Mouse (Mus musculus) forelimb bud, embryonic 11.5 days (tissue): ENCODE measurements at regions not wholly inside any gene's neighbourhood (a gene's known extent, or its start where the extent isn't known, plus 50 kb on each side); places are given as distances from the start of the nearest gene placed in this dataset.

Experiments used
- DNase-seq: peaks from one replicate; pipeline ENCODE4 v3.0.0-alpha.2; 2012; ENCODE audit warnings: low read depth, low spot score

DNA sequence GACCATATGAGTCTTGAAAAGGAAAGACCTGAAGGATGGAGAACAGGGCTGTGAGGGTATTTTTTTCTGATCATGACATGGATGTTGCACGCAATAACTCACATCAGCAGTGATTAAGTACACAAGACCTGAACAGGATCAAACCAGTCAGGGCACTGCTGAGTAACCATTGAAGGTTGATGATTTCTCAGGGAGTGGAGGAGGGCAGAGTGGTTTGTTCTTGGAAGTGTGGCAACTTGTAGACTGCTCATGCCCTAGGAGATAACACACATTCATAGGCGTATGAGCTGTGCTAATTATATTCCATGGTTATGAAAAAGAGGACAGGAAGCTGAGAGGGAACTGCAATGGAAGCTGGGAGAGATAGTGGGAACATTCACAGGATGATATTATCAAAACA, 88.8 kb upstream of the Gpc5 start:
- no peak for DNase-seq

DNA sequence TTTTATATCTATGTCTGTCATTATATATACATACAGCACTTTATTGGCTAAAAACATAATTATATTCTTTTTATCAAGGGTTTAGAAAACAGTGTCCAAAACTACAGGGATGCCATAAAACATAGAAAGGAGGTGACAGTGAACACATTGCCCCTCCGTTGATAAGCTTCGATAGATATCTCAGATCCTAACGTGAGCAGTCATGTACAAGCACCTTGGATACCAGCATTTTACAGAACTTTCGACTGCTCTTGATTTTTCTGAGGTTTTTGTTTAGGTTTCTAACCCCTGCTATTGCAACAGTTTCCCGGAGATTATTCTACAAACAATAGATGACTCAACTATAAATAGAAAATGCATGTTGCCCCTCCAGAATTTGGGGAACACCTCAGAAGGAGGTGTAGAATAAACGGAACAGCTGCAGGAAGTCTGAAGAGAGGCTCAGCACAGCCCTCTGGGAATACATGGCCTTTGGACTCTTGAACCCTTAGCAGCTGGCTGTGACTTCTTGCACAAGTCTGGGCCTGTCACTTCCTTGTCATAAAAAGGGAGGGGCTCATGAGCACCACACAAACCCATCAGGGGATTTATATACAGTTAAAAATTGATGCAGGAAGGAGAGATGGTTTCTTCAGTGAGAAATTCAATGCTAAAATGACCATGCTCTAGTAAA, 87.1 kb upstream of the Gpc5 start:
- DNase-seq: no peak

DNA sequence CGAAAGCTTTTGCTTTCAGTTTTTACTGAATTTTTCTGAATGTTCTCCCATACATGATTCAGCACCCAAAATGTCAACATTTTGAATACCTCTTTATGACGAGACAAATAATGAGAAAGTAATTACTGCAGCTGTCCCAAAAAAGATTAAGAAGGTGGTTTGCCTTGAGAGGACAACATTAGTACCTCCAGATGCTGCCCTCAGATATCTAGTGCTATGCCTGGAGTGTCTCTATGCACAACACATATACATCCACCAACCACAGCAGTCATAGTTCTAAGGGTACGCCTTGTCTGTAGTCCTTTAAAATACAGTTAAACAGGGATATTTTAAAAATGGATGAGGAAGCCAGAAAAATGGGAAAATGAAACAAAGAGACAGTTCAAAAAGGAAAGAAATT, 81.1 kb upstream of the Gpc5 start:
- DNase-seq: no peak

- DNase-seq: no peak
Measured at GRCm38 (mm10) chr14:115015299-115015698, 76.7 kb upstream of the Gpc5 start.

- DNase-seq: peak; percentile 58
Measured at GRCm38 (mm10) chr14:115017410-115018153, 74.4 kb upstream of the Gpc5 start.

DNA sequence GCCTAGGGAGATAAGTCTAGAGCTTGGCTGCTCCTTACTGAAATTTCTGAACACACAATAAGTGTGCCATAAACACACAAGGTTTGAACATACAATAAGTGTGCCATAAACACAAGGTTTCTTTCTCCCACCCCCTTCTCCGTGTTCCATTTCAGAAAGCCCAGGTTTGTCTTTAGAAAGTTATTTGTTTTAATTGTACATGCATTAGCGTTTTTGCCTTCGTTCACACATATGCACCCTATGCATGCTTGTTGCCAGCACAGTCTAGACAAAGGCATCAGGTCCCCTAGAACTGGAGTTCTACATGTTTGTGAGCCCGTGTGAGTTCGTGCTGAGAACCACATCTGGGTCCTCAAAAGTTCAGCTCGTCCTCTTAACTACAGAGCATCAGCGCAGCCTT, 64.0 kb upstream of the Gpc5 start:
- DNase-seq: no peak

DNA sequence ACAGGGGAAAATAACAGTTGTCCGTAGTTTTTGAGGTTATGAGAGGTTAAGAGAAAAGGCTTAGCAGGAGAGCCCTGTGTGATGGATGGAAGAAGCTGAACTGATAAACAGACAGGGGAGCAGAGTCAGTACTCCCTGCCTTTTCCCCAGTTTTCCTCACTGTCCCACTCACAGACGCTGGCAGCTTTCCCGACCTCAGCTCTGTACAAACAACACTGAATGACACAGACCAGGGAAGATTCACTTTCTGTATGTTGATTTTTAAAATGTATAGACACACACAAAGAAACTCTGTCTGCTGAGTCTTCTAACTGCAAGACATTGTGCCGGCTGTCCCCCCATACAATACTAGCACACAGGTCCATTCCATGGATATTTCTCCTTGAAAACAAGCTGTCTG, 60.3 kb upstream of the Gpc5 start:
- DNase-seq: no peak

- no peak for DNase-seq
Measured at GRCm38 (mm10) chr14:115033375-115033969, 58.5 kb upstream of the Gpc5 start.

- DNase-seq: no peak
Measured at GRCm38 (mm10) chr14:115034718-115035437, 57.1 kb upstream of the Gpc5 start.

DNA sequence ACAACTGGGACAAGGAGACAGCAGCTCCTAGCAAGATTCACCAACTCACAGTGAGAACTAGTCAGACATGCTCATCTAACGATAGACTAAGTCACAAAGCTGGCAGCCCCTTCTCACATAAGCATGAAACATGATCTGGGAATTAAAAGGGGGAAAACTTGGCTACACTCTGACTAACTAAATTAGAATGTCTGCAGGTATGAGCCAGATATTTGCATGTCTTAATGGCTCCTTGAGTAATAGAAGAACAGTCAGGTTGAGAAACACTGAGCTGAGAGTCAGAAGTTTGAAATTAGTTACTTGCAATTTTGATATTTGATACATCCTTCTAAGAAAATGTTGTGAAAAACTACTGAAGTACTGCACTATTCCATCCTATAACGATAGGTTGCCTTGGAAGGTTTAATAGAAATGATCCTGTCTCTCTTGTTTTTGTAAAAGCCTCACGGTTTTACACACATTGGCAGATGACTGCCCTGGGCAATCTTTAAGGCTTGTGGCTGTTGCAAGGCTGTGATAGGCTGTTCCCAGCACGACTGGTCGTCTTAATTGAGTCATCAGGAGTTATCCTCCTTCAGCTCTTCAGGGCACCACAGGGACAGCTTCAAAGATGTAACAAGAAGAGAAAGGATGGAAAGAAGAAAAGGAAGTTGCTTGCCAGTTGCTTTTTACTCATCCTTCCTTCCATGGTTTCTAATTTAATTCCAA, 54.8 kb upstream of the Gpc5 start:
- DNase-seq: no peak

- no peak for DNase-seq
Measured at GRCm38 (mm10) chr14:115038788-115039187, 53.2 kb upstream of the Gpc5 start.

- DNase-seq: no peak
Measured at GRCm38 (mm10) chr14:115039524-115039923, 52.5 kb upstream of the Gpc5 start.

DNA sequence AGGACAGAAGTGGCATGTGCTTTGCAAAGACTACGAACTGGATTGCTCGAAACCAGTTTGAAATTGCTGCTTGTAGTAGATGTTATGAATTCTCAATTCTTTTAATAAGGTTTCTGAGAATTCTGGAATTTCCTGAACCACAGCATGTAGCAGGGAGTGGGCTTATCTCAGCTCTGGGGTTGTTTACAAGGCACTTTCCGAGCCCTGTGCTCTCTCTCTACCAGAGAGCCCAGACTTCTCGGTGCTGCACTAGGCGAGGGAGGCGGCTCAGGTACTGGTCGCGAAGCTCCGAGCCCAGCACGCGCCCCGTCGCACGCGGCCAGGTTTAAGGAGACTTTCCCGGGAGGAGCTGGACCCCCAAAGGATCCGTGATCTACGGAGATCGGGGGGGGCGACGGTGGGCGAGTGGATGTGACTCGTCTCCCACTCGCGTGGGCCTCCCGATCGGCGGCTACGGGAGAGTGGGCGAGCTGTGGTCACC, 51.9 kb upstream of the Gpc5 start:
- peak; percentile 54 for DNase-seq

DNA sequence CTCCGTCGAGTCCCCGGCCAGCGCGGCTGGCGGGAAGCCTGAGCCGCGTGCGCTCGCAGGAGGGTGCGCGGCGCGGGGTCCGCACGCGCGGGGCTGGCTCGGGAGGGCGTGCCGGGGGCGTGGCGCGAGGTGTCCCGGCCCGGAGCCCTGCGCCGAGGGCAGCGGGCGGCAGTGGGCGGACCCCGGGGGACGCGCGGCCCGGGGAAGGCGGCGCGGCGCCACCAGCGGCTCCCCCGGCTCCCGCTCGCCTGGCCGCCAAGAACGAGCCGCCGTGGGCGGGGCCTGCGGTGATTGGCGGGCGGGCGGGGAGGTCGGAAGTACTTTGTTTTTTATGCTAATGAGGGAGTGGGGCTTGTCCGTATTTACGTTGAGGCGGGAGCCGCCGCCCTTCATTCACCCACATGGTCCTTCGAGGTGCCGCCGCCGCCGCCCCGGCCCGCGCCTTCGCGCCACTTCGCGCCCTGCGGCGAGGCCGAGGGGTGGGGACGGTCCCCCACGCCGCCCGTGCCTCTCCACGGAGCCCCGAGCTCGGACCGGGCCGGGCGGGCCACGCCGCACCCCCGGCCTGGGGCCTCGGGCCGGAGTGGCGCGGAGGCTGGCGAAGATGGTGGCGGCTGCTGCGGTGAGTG, 51.3 kb upstream of the Gpc5 start:
- DNase-seq: peak; percentile 83

DNA sequence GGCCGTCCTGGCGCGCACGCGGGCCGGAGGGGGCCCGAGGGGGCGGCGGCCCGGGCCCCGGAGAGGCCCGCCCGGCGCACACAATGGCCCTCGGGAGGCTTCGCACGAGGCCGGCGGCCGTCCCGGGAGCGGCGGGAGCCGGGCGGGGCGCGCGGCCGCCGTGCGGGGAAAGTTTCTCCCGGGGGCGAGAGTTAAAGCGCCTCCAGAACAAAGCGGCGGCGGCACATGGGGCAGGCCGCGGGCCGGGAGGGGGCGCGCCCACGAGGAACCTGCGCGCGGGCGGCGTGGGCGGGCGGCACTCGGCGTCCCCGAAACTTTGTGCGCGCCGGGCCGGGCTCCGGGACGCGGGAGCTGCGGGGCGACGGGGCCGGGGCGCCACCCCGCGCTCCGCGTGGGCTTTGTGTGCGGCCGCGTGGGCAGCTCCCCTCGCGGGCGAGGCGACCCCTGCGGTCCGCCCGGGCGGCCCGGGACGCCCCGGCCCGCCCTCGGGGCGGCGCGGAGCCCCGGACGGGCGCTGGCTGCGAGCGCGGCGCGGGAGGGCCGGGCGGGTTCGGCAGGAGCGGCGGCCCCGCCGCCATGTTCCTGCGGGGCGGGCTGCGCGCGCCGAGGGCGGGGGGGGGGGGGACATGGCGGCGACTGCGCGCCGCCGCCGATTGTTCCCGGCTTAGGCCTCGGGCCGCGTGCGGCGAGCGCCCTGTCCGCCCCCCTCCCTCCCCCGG, 50.5 kb upstream of the Gpc5 start:
- DNase-seq: no peak

DNA sequence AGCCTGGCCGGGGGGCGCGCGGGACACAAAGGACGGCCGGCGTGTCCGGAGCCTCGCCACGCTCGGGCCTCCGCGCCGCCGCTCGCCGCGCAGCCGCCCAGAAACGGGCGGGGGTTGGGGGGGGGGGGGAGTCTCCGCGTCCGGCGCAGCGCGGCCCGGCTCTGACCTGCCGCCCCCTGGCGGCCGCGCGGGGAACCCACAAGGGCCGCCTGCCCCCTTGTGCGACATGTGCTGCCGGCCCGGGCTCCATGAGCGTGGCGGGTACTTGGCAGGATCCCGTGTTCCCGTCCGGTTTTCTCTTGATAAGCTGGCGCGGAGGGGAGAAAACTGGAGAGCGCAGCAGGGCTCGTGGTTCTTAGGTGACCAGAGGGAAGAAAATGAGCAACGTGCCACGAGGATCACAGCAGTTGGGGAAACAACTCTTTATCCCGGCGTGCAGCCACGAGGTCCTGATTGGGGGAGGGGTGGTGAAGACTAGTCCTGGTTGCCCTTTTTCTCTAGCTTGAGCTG, 49.9 kb upstream of the Gpc5 start:
- DNase-seq: peak; percentile 86
